Mouse (Mus musculus): ENCODE measurements around the gene Mpg.

DNA sequence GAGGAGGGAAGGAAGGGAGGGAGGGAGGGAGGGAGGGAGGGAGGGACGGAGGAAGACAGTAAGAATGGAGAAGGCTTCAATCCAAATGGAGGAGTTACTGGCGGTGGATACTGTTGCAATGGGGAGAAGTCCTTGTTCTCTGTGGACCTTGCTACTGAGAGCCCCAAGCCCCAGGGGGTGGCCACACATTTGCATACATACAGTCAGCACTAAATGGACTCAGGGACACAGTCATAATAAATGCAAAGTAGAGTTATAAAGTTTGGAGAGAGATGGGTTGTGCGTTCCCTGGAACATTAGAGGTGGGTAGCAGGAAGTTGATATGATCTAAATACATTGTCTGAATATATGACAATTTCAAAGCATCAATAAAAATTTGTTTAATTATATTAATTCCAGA, 40.3 kb upstream of the Mpg start:
- TF ChIP-seq EP300 (IDR thresholded peaks at IDR 0.05; ENCODE audit: low read depth) (no peak), CTCF (IDR thresholded peaks at IDR 0.05; ENCODE audit: low read depth) (no peak)
